ENCODE assay signal across 9 mouse cellular contexts in genomic region chr10:18317521-18317920, GRCm38 (mm10). TPM values are rescaled to one million over a fixed set of nuclear protein-coding genes. Genes with fewer than 3 reads are reported as not detected.
DNase-seq lines count a peak whose midpoint lies in the region; ATAC-seq lines count a peak whose summit lies in the region.
"Had no signal": no experiment of that assay in that cellular context is flagged by ENCODE, and none has a peak within 500 bp of the region (broad histone marks: within the 10 kb centered on the region; RNA-seq: fewer than 3 reads in every experiment).

No protein-coding gene starts in this region.

- DNase-seq in heart, adult 11 months = peak; percentile 64
- DNase-seq in heart, postnatal 10 days = no peak
- no peak for DNase-seq in lung, postnatal 4 days
- no peak for DNase-seq in urinary bladder, postnatal 10 days (ENCODE audit: low spot score)
- DNase-seq: gastrocnemius, postnatal 10 days had no signal

- no peak overlapping the region for H3K27ac ChIP-seq in lung, embryonic 15.5 days
- H3K27ac ChIP-seq in hindbrain, embryonic 16.5 days (ENCODE audit: low read depth, low read length) = no peak overlapping the region
- no peak overlapping the region for H3K27ac ChIP-seq in midbrain, embryonic 16.5 days (ENCODE audit: low read length)

- peaks cover 13% of the 10 kb centered on the region for H3K4me1 ChIP-seq in lung, embryonic 15.5 days
- peaks cover 4% of the 10 kb centered on the region for H3K4me1 ChIP-seq in hindbrain, embryonic 16.5 days (ENCODE audit: control insufficient read depth, insufficient read depth, low read depth, low read length)
- H3K4me1 ChIP-seq in midbrain, embryonic 16.5 days (ENCODE audit: control insufficient read depth, insufficient read depth, low read length) = peaks cover 10% of the 10 kb centered on the region; the same call in 1 of the 2 replicates

- H3K4me2 ChIP-seq in lung, embryonic 15.5 days = peak overlapping the region; percentile 98; the same call in 1 of the 2 replicates
- H3K4me2 ChIP-seq in hindbrain, embryonic 16.5 days (ENCODE audit: low read length) = peak overlapping the region; percentile 96; the same call in 1 of the 2 replicates
- peak overlapping the region; percentile 14; the same call in 1 of the 2 replicates for H3K4me2 ChIP-seq in midbrain, embryonic 16.5 days (ENCODE audit: low read length)

- H3K4me3 ChIP-seq in lung, embryonic 15.5 days = peak overlapping the region; percentile 82; the same call in 1 of the 2 replicates
- H3K4me3 ChIP-seq in hindbrain, embryonic 16.5 days (ENCODE audit: low read length) = no peak overlapping the region; the same call in 1 of the 2 replicates
- no peak overlapping the region for H3K4me3 ChIP-seq in midbrain, embryonic 16.5 days (ENCODE audit: low read depth, low read length)

- no peak for ATAC-seq in lung, embryonic 15.5 days (ENCODE audit: borderline replicate concordance, extremely low read depth, low FRiP score, low TSS enrichment)
- ATAC-seq in hindbrain, embryonic 16.5 days = no peak
- ATAC-seq in midbrain, embryonic 16.5 days = no peak
- no peak for ATAC-seq in monocyte, adult 5-6 weeks (replicated peaks; ENCODE audit: insufficient number of reproducible peaks, low FRiP score, low TSS enrichment, poor library complexity, severe bottlenecking)

- H3K36me3 ChIP-seq in lung, embryonic 15.5 days = no peaks in the 10 kb centered on the region
- H3K36me3 ChIP-seq in hindbrain, embryonic 16.5 days (ENCODE audit: control insufficient read depth, insufficient read depth, low read length) = no peaks in the 10 kb centered on the region
- H3K36me3 ChIP-seq in midbrain, embryonic 16.5 days (ENCODE audit: control insufficient read depth, insufficient read depth, low read length) = no peaks in the 10 kb centered on the region

- WGBS in lung, embryonic 15.5 days = 30% methylated on average over 10 of the region's 10 CpGs
- WGBS in hindbrain, embryonic 16.5 days = 42% methylated on average over 10 of the region's 10 CpGs
- WGBS in midbrain, embryonic 16.5 days = 41% methylated on average over 10 of the region's 10 CpGs

- H3K9ac ChIP-seq in lung, embryonic 15.5 days = no peak overlapping the region
- no peak overlapping the region for H3K9ac ChIP-seq in hindbrain, embryonic 16.5 days (ENCODE audit: low read depth, low read length)
- no peak overlapping the region for H3K9ac ChIP-seq in midbrain, embryonic 16.5 days (ENCODE audit: low read depth, low read length)

- intact Hi-C loops in heart, postnatal 10 days (cut with DNase I) = loop anchor here (5.0 kb wide), 1 partner anchor 80 kb away; no protein-coding TSS in a partner anchor

- no peaks in the 10 kb centered on the region for H3K9me3 ChIP-seq in lung, embryonic 15.5 days
- H3K9me3 ChIP-seq in hindbrain, embryonic 16.5 days (ENCODE audit: control insufficient read depth, low read length) = no peaks in the 10 kb centered on the region
- H3K9me3 ChIP-seq in midbrain, embryonic 16.5 days (replicated peaks; ENCODE audit: control insufficient read depth, low read length, poor library complexity, severe bottlenecking) = no peaks in the 10 kb centered on the region

- H3K27me3 ChIP-seq in lung, embryonic 15.5 days = no peaks in the 10 kb centered on the region
- no peaks in the 10 kb centered on the region; the same call in 1 of the 2 replicates for H3K27me3 ChIP-seq in hindbrain, embryonic 16.5 days (replicated peaks; ENCODE audit: control insufficient read depth, insufficient read depth, low read length)
- H3K27me3 ChIP-seq in midbrain, embryonic 16.5 days (ENCODE audit: control insufficient read depth, insufficient read depth, low read depth, low read length) = peaks cover 14% of the 10 kb centered on the region

RNA-seq across cellular contexts. Expression of gene Nhsl1, which starts 1.3 kb away (rescaled TPM):
- total RNA-seq in heart, postnatal 10 days (2021) = 10 to 100 TPM; 22.1 to 29.6 TPM
- polyA plus RNA-seq in lung, embryonic 15.5 days (2015; fragmentation: Nextera tagmentation; extraction: Ambion mirVana) = 3.9 and 4.4 TPM in 2 replicates
- 12.8 and 14.4 TPM in 2 replicates for polyA plus RNA-seq in hindbrain, embryonic 16.5 days (2015; fragmentation: Nextera tagmentation; extraction: Ambion mirVana)
- 9.2 and 11.5 TPM in 2 replicates for polyA plus RNA-seq in midbrain, embryonic 16.5 days (2015; fragmentation: Nextera tagmentation; extraction: Ambion mirVana)
- total RNA-seq in monocyte, adult 5-6 weeks (2017) = 0.29 to 0.85 TPM (median 0.68 TPM) in 3 replicates

Comparison
In these comparisons a context has a peak if more than half of its experiments do, and no peak if none do; other contexts are left out.
1. H3K4me2 ChIP-seq: peak in every context shown above with its lines; median percentile 98 in lung, embryonic 15.5 days; 96 in hindbrain, embryonic 16.5 days; 14 in midbrain, embryonic 16.5 days.